Mouse (Mus musculus) stomach, embryonic 15.5 days (tissue): ENCODE results near the gene Wdr63. TPM values are rescaled to one million over a fixed set of nuclear protein-coding genes. Genes with fewer than 3 reads are reported as not detected.
A peak's percentile ranks its signal among the peaks of the same experiment; 100 is the strongest.

ENCODE experiments used
- ATAC-seq: fragments of 200-750 bp; cut with Nextera tagmentation; 2 replicates; pipeline ENCODE4 v1.8.0; 2017; ENCODE audit warnings: low read depth, moderate number of reproducible peaks, moderate TSS enrichment; ENCODE audit not compliant: insufficient read depth, low FRiP score
- H3K27ac ChIP-seq: fragments of 300-500 bp; sonication (generic); 2 replicates; pipeline ENCODE4 v1.5.1; 2015; ENCODE audit warnings: mild to moderate bottlenecking, inconsistent platforms
- H3K27me3 ChIP-seq: fragments of 300-500 bp; sonication (generic); replicated peaks from 2 replicates; pipeline ENCODE4 v1.6.1; 2015; ENCODE audit warnings: inconsistent platforms
- H3K36me3 ChIP-seq: fragments of 300-500 bp; sonication (generic); 2 replicates; pipeline ENCODE4 v1.6.1; 2015; ENCODE audit warnings: inconsistent platforms
- H3K4me1 ChIP-seq: fragments of 300-500 bp; sonication (generic); 2 replicates; pipeline ENCODE4 v1.6.1; 2015; ENCODE audit warnings: inconsistent platforms
- H3K4me2 ChIP-seq: fragments of 300-500 bp; sonication (generic); 2 replicates; pipeline ENCODE4 v1.6.1; 2015; ENCODE audit warnings: mild to moderate bottlenecking, inconsistent platforms
- H3K4me3 ChIP-seq: fragments of 300-500 bp; sonication (generic); replicated peaks from 2 replicates; pipeline ENCODE4 v1.5.1; 2015; ENCODE audit warnings: inconsistent platforms
- H3K9ac ChIP-seq: fragments of 300-500 bp; sonication (generic); 2 replicates; pipeline ENCODE4 v1.6.1; 2015; ENCODE audit warnings: inconsistent platforms
- H3K9me3 ChIP-seq: fragments of 300-500 bp; sonication (generic); 2 replicates; pipeline ENCODE4 v1.6.1; 2016; ENCODE audit warnings: inconsistent platforms
- WGBS: fragments of 180-500 bp; shearing (Covaris S2); methylation state at CpG from one replicate; pipeline ENCODE4 v1.1.7; 2015; 5-methylcytosine and 5-hydroxymethylcytosine counted together
- polyA plus RNA-seq: library from polyadenylated mRNA; unstranded; fragments of >200 nt; fragmentation: Nextera tagmentation; extraction: Ambion mirVana; gene quantifications from 2 replicates; pipeline ENCODE4 v1.2.1, GENCODE M21; 2015

Gene Wdr63
- polyA plus RNA-seq, 1 experiment from 2014 or later = 0.18 TPM

- Histone ChIP-seq H3K9ac (no peak within 1 kb of the TSS), H3K4me2 (peak within 1 kb of the TSS; percentile 94), H3K9me3 (no peaks in the 10 kb centered on the region), H3K27me3 (0 out of 2 replicates have a peak, but pooled peaks cover 7% of the 10 kb centered on the region), H3K4me1 (0 out of 2 replicates have a peak, but pooled peaks cover 3% of the 10 kb centered on the region), H3K4me3 (peak within 1 kb of the TSS; percentile 46), H3K27ac (no peak within 1 kb of the TSS), H3K36me3 (no peaks in the 10 kb centered on the region)
- 13% methylated on average over 34 of the region's 34 CpGs for WGBS
- ATAC-seq = peak; percentile 61
These were observed 41.5 kb upstream of the Wdr63 start, which contains the start of gene Mcoln2 for GRCm38 (mm10) chr3:146149156-146150057. Mcoln2 (plus strand) TSS chr3:146149833.

- Histone ChIP-seq H3K27ac (no peak overlapping the region), H3K27me3 (no peaks in the 10 kb centered on the region), H3K36me3 (no peaks in the 10 kb centered on the region), H3K9ac (no peak overlapping the region), H3K4me1 (0 out of 2 replicates have a peak, but pooled peaks cover 3% of the 10 kb centered on the region), H3K4me3 (no peak overlapping the region), H3K9me3 (no peaks in the 10 kb centered on the region), H3K4me2 (no peak overlapping the region)
- WGBS = 60% methylated on average over 5 of the region's 5 CpGs
- ATAC-seq = no peak
These were observed 38.2 kb upstream of the Wdr63 start for GRCm38 (mm10) chr3:146146131-146146530.

- Histone ChIP-seq H3K4me3 (no peak overlapping the region), H3K27ac (no peak overlapping the region), H3K4me2 (no peak overlapping the region), H3K9ac (no peak overlapping the region), H3K36me3 (no peaks in the 10 kb centered on the region), H3K9me3 (no peaks in the 10 kb centered on the region), H3K27me3 (no peaks in the 10 kb centered on the region), H3K4me1 (0 out of 2 replicates have a peak, but pooled peaks cover 3% of the 10 kb centered on the region)
- no peak for ATAC-seq
- 53% methylated on average over 5 of the region's 5 CpGs for WGBS
These were observed 37.6 kb upstream of the Wdr63 start for GRCm38 (mm10) chr3:146145501-146145900.

GRCm38 (mm10) chr3:146142523-146142922 is 34.6 kb upstream of the Wdr63 start:
- no peaks in the 10 kb centered on the region for H3K9me3 ChIP-seq
- H3K4me2 ChIP-seq = no peak overlapping the region
- H3K4me1 ChIP-seq = no peaks in the 10 kb centered on the region
- H3K36me3 ChIP-seq = no peaks in the 10 kb centered on the region
- no peak overlapping the region for H3K9ac ChIP-seq
- ATAC-seq = no peak
- 85% methylated on average over 7 of the region's 7 CpGs for WGBS
- no peaks in the 10 kb centered on the region for H3K27me3 ChIP-seq
- no peak overlapping the region for H3K4me3 ChIP-seq
- H3K27ac ChIP-seq = no peak overlapping the region

- H3K27ac ChIP-seq = no peak overlapping the region
- H3K36me3 ChIP-seq = no peaks in the 10 kb centered on the region
- ATAC-seq = no peak
- no peaks in the 10 kb centered on the region for H3K4me1 ChIP-seq
- no peaks in the 10 kb centered on the region for H3K9me3 ChIP-seq
- H3K4me3 ChIP-seq = no peak overlapping the region
- H3K9ac ChIP-seq = no peak overlapping the region
- no peaks in the 10 kb centered on the region for H3K27me3 ChIP-seq
- no peak overlapping the region for H3K4me2 ChIP-seq
- 92% methylated on average over 7 of the region's 7 CpGs for WGBS
These were observed 32.3 kb upstream of the Wdr63 start for GRCm38 (mm10) chr3:146140276-146140675.

GRCm38 (mm10) chr3:146136422-146136821 is 28.5 kb upstream of the Wdr63 start:
- WGBS = 36% methylated on average over 10 of the region's 10 CpGs
- H3K36me3 ChIP-seq = no peaks in the 10 kb centered on the region
- no peaks in the 10 kb centered on the region for H3K9me3 ChIP-seq
- H3K27me3 ChIP-seq = no peaks in the 10 kb centered on the region
- no peak overlapping the region for H3K9ac ChIP-seq
- no peaks in the 10 kb centered on the region for H3K4me1 ChIP-seq
- no peak for ATAC-seq
- no peak overlapping the region for H3K4me2 ChIP-seq
- H3K27ac ChIP-seq = no peak overlapping the region
- no peak overlapping the region for H3K4me3 ChIP-seq

- H3K27me3 ChIP-seq = no peaks in the 10 kb centered on the region
- H3K4me1 ChIP-seq = no peaks in the 10 kb centered on the region
- no peaks in the 10 kb centered on the region for H3K36me3 ChIP-seq
- no peak for ATAC-seq
- H3K9ac ChIP-seq = no peak overlapping the region
- WGBS = 89% methylated on average over 2 of the region's 2 CpGs
- H3K27ac ChIP-seq = no peak overlapping the region
- H3K9me3 ChIP-seq = no peaks in the 10 kb centered on the region
- H3K4me2 ChIP-seq = no peak overlapping the region
- no peak overlapping the region for H3K4me3 ChIP-seq
These were observed 27.5 kb upstream of the Wdr63 start for GRCm38 (mm10) chr3:146135417-146135816.

- no peak overlapping the region for H3K9ac ChIP-seq
- no peak for ATAC-seq
- no peaks in the 10 kb centered on the region for H3K36me3 ChIP-seq
- no peaks in the 10 kb centered on the region for H3K4me1 ChIP-seq
- no peak overlapping the region for H3K4me2 ChIP-seq
- H3K9me3 ChIP-seq = no peaks in the 10 kb centered on the region
- H3K4me3 ChIP-seq = no peak overlapping the region
- H3K27me3 ChIP-seq = no peaks in the 10 kb centered on the region
- H3K27ac ChIP-seq = no peak overlapping the region
- 72% methylated on average over 9 of the region's 9 CpGs for WGBS
These were observed 26.9 kb upstream of the Wdr63 start for GRCm38 (mm10) chr3:146134834-146135233.

- no peaks in the 10 kb centered on the region for H3K36me3 ChIP-seq
- H3K9ac ChIP-seq = no peak overlapping the region
- H3K27me3 ChIP-seq = no peaks in the 10 kb centered on the region
- no peaks in the 10 kb centered on the region for H3K4me1 ChIP-seq
- WGBS = 57% methylated on average over 6 of the region's 6 CpGs
- ATAC-seq = no peak; the same call in 1 of the 2 replicates
- no peak overlapping the region for H3K4me2 ChIP-seq
- no peak overlapping the region for H3K4me3 ChIP-seq
- no peaks in the 10 kb centered on the region for H3K9me3 ChIP-seq
- no peak overlapping the region for H3K27ac ChIP-seq
These were observed 19.3 kb upstream of the Wdr63 start for GRCm38 (mm10) chr3:146127205-146127604.

- peaks cover 5% of the 10 kb centered on the region; the same call in 1 of the 2 replicates for H3K4me1 ChIP-seq
- no peak overlapping the region for H3K27ac ChIP-seq
- H3K9ac ChIP-seq = no peak overlapping the region
- no peak overlapping the region for H3K4me2 ChIP-seq
- WGBS = 69% methylated on average over 9 of the region's 9 CpGs
- H3K27me3 ChIP-seq = no peaks in the 10 kb centered on the region
- no peak for ATAC-seq
- no peaks in the 10 kb centered on the region for H3K9me3 ChIP-seq
- H3K36me3 ChIP-seq = no peaks in the 10 kb centered on the region
- H3K4me3 ChIP-seq = no peak overlapping the region
These were observed 15.5 kb upstream of the Wdr63 start for GRCm38 (mm10) chr3:146123464-146123825.

- H3K4me3 ChIP-seq = no peak overlapping the region
- H3K27me3 ChIP-seq = 0 out of 2 replicates have a peak, but pooled peaks cover 3% of the 10 kb centered on the region
- 80% methylated on average over 8 of the region's 8 CpGs for WGBS
- H3K27ac ChIP-seq = no peak overlapping the region
- H3K9ac ChIP-seq = no peak overlapping the region
- H3K4me1 ChIP-seq = peaks cover 5% of the 10 kb centered on the region; the same call in 1 of the 2 replicates
- ATAC-seq = no peak
- no peaks in the 10 kb centered on the region for H3K9me3 ChIP-seq
- no peak overlapping the region for H3K4me2 ChIP-seq
- H3K36me3 ChIP-seq = no peaks in the 10 kb centered on the region
These were observed 15.0 kb upstream of the Wdr63 start for GRCm38 (mm10) chr3:146122807-146123463.

GRCm38 (mm10) chr3:146122125-146122420 is 14.1 kb upstream of the Wdr63 start:
- no peak overlapping the region for H3K4me3 ChIP-seq

More at GRCm38 (mm10) chr3:146122125-146122420, 14.1 kb upstream of the Wdr63 start:
- no peak for ATAC-seq
- Histone ChIP-seq H3K27ac (no peak overlapping the region), H3K4me2 (no peak overlapping the region), H3K9me3 (no peaks in the 10 kb centered on the region), H3K4me1 (peaks cover 13% of the 10 kb centered on the region; the same call in 1 of the 2 replicates), H3K27me3 (peaks cover 12% of the 10 kb centered on the region), H3K9ac (no peak overlapping the region), H3K36me3 (no peaks in the 10 kb centered on the region)
- 58% methylated on average over 3 of the region's 3 CpGs for WGBS
